Mouse (Mus musculus) bone marrow macrophage, adult 2 months (primary cell): ENCODE measurements around the gene Rtkn2. TPM values are rescaled to one million over a fixed set of nuclear protein-coding genes. Genes with fewer than 3 reads are reported as not detected.

Source experiments
- H3K27ac ChIP-seq: 2 replicates; pipeline ENCODE4 v1.5.1; 2012; ENCODE audit warnings: low read depth, low read length; ENCODE audit not compliant: insufficient read depth
- H3K4me1 ChIP-seq: 2 replicates; pipeline ENCODE4 v1.6.1; 2012; ENCODE audit warnings: low read length; ENCODE audit not compliant: control insufficient read depth, insufficient read depth
- H3K4me3 ChIP-seq: 2 replicates; pipeline ENCODE4 v1.5.1; 2012; ENCODE audit warnings: mild to moderate bottlenecking, low read length, moderate library complexity; ENCODE audit not compliant: insufficient read depth
- CTCF ChIP-seq: IDR thresholded peaks from 2 replicates; pipeline ENCODE4 v1.5.1; 2012; ENCODE audit warnings: low read depth, mild to moderate bottlenecking, low read length, moderate library complexity
- POLR2A ChIP-seq: IDR thresholded peaks from 2 replicates; pipeline ENCODE4 v1.6.1; 2012; ENCODE audit warnings: mild to moderate bottlenecking, low read depth, low read length, borderline replicate concordance
- polyA plus RNA-seq: library from polyadenylated mRNA; stranded (reverse); fragments of >200 nt; gene quantifications from 2 replicates; pipeline ENCODE4 v1.2.4, GENCODE M21; 2012; ENCODE audit not compliant: missing spikeins, insufficient read depth, insufficient read length

Rtkn2 gene
- polyA plus RNA-seq, 1 experiment, result 1.7 TPM

- Histone ChIP-seq H3K27ac (no peak overlapping the region), H3K4me3 (no peak overlapping the region), H3K4me1 (peaks cover 2% of the 10 kb centered on the region)
- no peak for TF ChIP-seq POLR2A
- TF ChIP-seq CTCF, result no peak
These were observed 29.0 kb downstream of the Rtkn2 start for GRCm38 (mm10) chr10:68008198-68008955.

- no peak overlapping the region for H3K4me3 ChIP-seq
- TF ChIP-seq POLR2A, result no peak
- TF ChIP-seq CTCF, result no peak
- H3K27ac ChIP-seq, result no peak overlapping the region
- peaks cover 2% of the 10 kb centered on the region for H3K4me1 ChIP-seq
These were observed 29.9 kb downstream of the Rtkn2 start for GRCm38 (mm10) chr10:68009301-68009700.

GRCm38 (mm10) chr10:68009867-68010266 is 30.5 kb downstream of the Rtkn2 start:
- peaks cover 2% of the 10 kb centered on the region for H3K4me1 ChIP-seq
- no peak overlapping the region for H3K4me3 ChIP-seq
- TF ChIP-seq CTCF, result no peak
- no peak for TF ChIP-seq POLR2A
- no peak overlapping the region for H3K27ac ChIP-seq

GRCm38 (mm10) chr10:68013137-68013536 is 33.8 kb downstream of the Rtkn2 start:
- no peak overlapping the region for H3K4me3 ChIP-seq
- H3K27ac ChIP-seq, result no peak overlapping the region
- TF ChIP-seq CTCF (peak; percentile 94), POLR2A (no peak)
- H3K4me1 ChIP-seq, result peaks cover 2% of the 10 kb centered on the region

GRCm38 (mm10) chr10:68020755-68021154 is 41.4 kb downstream of the Rtkn2 start:
- TF ChIP-seq CTCF, result no peak

GRCm38 (mm10) chr10:68025660-68026059 is 46.3 kb downstream of the Rtkn2 start:
- H3K4me1 ChIP-seq, result no peaks in the 10 kb centered on the region
- no peak overlapping the region for H3K27ac ChIP-seq
- TF ChIP-seq POLR2A (no peak), CTCF (no peak)
- no peak overlapping the region for H3K4me3 ChIP-seq

More at GRCm38 (mm10) chr10:68020755-68021154, 41.4 kb downstream of the Rtkn2 start:
- no peaks in the 10 kb centered on the region for H3K4me1 ChIP-seq
- H3K27ac ChIP-seq, result no peak overlapping the region
- no peak overlapping the region for H3K4me3 ChIP-seq

- TF ChIP-seq CTCF (no peak), POLR2A (no peak)
- no peak overlapping the region for H3K27ac ChIP-seq
- no peaks in the 10 kb centered on the region for H3K4me1 ChIP-seq
- H3K4me3 ChIP-seq, result no peak overlapping the region
These were observed 49.1 kb downstream of the Rtkn2 start for GRCm38 (mm10) chr10:68028327-68029080.

- H3K4me1 ChIP-seq, result no peaks in the 10 kb centered on the region
- H3K27ac ChIP-seq, result no peak overlapping the region
- no peak overlapping the region for H3K4me3 ChIP-seq
- TF ChIP-seq CTCF (no peak), POLR2A (no peak)
These were observed 49.8 kb downstream of the Rtkn2 start for GRCm38 (mm10) chr10:68029081-68029626.

GRCm38 (mm10) chr10:68030027-68030426 is 50.7 kb downstream of the Rtkn2 start:
- TF ChIP-seq POLR2A (no peak), CTCF (no peak)

GRCm38 (mm10) chr10:68035707-68036367 is 56.5 kb downstream of the Rtkn2 start:
- TF ChIP-seq POLR2A (no peak), CTCF (no peak)
- Histone ChIP-seq H3K4me1 (no peaks in the 10 kb centered on the region), H3K27ac (no peak overlapping the region), H3K4me3 (no peak overlapping the region)

More at GRCm38 (mm10) chr10:68030027-68030426, 50.7 kb downstream of the Rtkn2 start:
- no peak overlapping the region for H3K27ac ChIP-seq
- H3K4me1 ChIP-seq, result no peaks in the 10 kb centered on the region
- no peak overlapping the region for H3K4me3 ChIP-seq
